Mouse (Mus musculus) forebrain, embryonic 16.5 days (tissue): ENCODE measurements around the gene Gtf2b. TPM values are rescaled to one million over a fixed set of nuclear protein-coding genes. Genes with fewer than 3 reads are reported as not detected.

Experiments used
- ATAC-seq: fragments of 200-750 bp; cut with Nextera tagmentation; 2 replicates; pipeline ENCODE4 v1.8.0; 2017; ENCODE audit warnings: mild to moderate bottlenecking, moderate library complexity
- H3K27ac ChIP-seq: fragments of 300-500 bp; sonication (generic); 2 replicates; pipeline ENCODE4 v1.5.1; 2014; ENCODE audit warnings: low read length, control low read depth
- H3K27me3 ChIP-seq: fragments of 300-500 bp; sonication (generic); replicated peaks from 2 replicates; pipeline ENCODE4 v1.6.1; 2014; ENCODE audit warnings: low read length; ENCODE audit not compliant: control insufficient read depth, insufficient read depth
- H3K36me3 ChIP-seq: fragments of 300-500 bp; sonication (generic); 2 replicates; pipeline ENCODE4 v1.6.1; 2014; ENCODE audit not compliant: control insufficient read depth, insufficient read depth
- H3K4me1 ChIP-seq: fragments of 300-500 bp; sonication (generic); replicated peaks from 2 replicates; pipeline ENCODE4 v1.6.1; 2014; ENCODE audit warnings: low read length; ENCODE audit not compliant: control insufficient read depth, insufficient read depth
- H3K4me2 ChIP-seq: fragments of 300-500 bp; sonication (generic); 2 replicates; pipeline ENCODE4 v1.6.1; 2014; ENCODE audit warnings: mild to moderate bottlenecking, low read length, control low read depth
- H3K4me3 ChIP-seq: fragments of 300-500 bp; sonication (generic); replicated peaks from 2 replicates; pipeline ENCODE4 v1.5.1; 2014; ENCODE audit warnings: mild to moderate bottlenecking, low read length, control low read depth
- H3K9ac ChIP-seq: fragments of 300-500 bp; sonication (generic); replicated peaks from 2 replicates; pipeline ENCODE4 v1.6.1; 2014; ENCODE audit warnings: low read depth, low read length, control low read depth
- H3K9me3 ChIP-seq: fragments of 300-500 bp; sonication (generic); 2 replicates; pipeline ENCODE4 v1.6.1; 2016; ENCODE audit warnings: low read length; ENCODE audit not compliant: control insufficient read depth
- WGBS: fragments of 180-500 bp; shearing (Covaris S2); extraction: QIAGEN DNeasy Blood & Tissue Kit; methylation state at CpG from one replicate; pipeline ENCODE4 v1.1.7; 2014; 5-methylcytosine and 5-hydroxymethylcytosine counted together
- polyA plus RNA-seq: library from polyadenylated mRNA; unstranded; fragments of >200 nt; fragmentation: Nextera tagmentation; extraction: Ambion mirVana; gene quantifications from 2 replicates; pipeline ENCODE4 v1.2.1, GENCODE M21; 2015

Gene Gtf2b
- polyA plus RNA-seq, 1 experiment from 2014 or later: 85.1 TPM

DNA sequence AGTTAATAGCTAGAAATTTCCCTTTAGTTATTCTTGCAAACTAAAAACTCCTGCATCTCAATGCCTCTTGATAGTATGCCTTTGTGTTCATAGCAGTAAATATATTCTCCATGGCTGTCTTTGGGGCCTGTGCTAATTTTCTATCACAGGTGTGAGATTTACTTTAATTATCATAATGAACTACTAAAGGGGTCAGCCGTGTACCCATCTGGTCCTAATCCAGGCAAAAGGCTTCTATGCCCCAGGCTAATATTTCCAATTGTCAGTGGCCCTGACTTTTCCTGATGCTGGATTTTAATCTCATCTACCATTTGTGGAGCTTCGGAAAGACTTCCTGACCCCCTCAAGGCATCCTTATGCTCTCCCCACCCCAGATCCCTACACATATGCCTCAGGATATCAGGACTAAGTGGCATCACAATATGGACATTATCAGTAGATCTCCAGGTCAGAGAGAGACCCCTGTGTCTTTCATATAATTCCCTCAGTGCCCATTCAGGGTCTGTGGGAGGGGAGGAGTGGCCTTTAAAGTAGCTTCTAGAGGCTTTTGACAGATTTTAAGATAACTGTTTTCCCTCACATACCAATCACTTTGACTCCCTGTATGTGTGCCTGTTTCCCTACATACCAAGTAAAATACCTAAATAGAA is 21.7 kb downstream of the Gtf2b start:
- H3K9ac ChIP-seq: no peak overlapping the region
- H3K36me3 ChIP-seq: peaks cover 16% of the 10 kb centered on the region
- no peaks in the 10 kb centered on the region for H3K9me3 ChIP-seq
- no peak overlapping the region for H3K27ac ChIP-seq
- H3K4me3 ChIP-seq: no peak overlapping the region
- H3K4me1 ChIP-seq: no peaks in the 10 kb centered on the region
- no peak overlapping the region for H3K4me2 ChIP-seq
- no peaks in the 10 kb centered on the region for H3K27me3 ChIP-seq
- ATAC-seq: no peak
- 69% methylated on average over 2 of the region's 2 CpGs for WGBS

DNA sequence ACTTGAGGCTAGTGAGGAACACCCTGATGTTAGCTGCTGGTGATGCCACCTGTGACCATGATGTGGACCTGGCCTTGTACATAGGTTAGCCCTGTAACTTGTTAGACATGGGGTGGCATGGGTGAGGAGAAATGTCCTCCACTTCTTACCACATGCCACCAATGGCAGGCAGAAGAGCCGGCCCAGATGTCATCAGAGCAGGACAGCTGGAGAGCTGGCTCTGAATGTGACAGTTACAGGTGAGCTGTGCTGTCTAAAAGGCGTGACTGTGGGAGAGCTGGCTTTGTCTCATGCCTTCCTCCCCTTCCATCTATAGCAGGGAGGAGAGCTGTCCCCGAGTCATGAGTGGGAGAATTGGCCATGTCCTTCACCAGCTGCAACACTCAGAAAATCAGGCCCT is 30.7 kb downstream of the Gtf2b start:
- Histone ChIP-seq H3K27me3 (no peaks in the 10 kb centered on the region), H3K36me3 (peaks cover 30% of the 10 kb centered on the region), H3K9me3 (no peaks in the 10 kb centered on the region), H3K4me2 (no peak overlapping the region), H3K27ac (no peak overlapping the region), H3K9ac (no peak overlapping the region), H3K4me1 (no peaks in the 10 kb centered on the region), H3K4me3 (no peak overlapping the region)
- ATAC-seq: no peak
- 92% methylated on average over 3 of the region's 3 CpGs for WGBS

DNA sequence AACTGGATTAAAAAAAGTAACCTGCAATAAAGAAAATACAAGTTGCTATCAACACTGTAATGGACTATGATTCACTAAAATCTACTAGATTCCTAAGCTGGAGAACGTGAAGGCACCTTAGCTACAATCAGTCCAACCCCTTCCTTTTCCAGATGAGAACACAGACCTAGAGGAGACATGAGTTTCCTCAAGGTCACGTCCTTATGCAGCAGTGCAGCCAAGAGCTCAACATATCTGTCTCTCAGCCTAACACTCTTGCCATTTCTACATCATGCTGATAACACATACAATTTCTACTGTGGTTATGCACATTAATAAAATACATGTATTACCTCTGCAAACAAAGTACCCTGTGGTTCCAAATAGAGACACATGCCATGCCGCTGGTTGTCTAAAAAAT is 46.7 kb downstream of the Gtf2b start:
- H3K4me2 ChIP-seq: no peak overlapping the region
- no peaks in the 10 kb centered on the region for H3K27me3 ChIP-seq
- H3K9ac ChIP-seq: no peak overlapping the region
- ATAC-seq: no peak
- H3K36me3 ChIP-seq: peaks cover 15% of the 10 kb centered on the region
- H3K4me3 ChIP-seq: no peak overlapping the region
- H3K9me3 ChIP-seq: no peaks in the 10 kb centered on the region
- no peak overlapping the region for H3K27ac ChIP-seq
- H3K4me1 ChIP-seq: no peaks in the 10 kb centered on the region; the same call in 1 of the 2 replicates
- 92% methylated on average over 3 of the region's 3 CpGs for WGBS

DNA sequence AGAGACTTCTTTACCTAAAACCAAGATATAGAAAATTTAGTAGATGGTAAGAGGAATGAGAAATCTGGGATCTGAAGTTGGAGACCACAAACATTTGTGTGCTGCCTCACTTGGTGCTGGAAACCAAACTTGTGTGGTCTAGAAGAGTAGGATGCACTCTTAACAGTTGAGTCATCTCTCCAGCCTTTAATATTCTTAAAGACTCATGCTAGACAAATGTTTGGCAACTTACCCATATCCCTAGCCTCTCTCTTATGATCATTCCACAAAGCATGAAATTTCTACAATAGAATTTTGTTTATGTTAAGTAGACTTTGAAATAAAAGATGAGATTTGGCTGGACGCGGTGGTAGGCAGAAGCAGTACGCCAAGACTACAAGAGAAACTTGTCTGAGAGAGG is 52.7 kb downstream of the Gtf2b start:
- no peak overlapping the region for H3K9ac ChIP-seq
- no peaks in the 10 kb centered on the region for H3K27me3 ChIP-seq
- no peak overlapping the region for H3K4me2 ChIP-seq
- no peak overlapping the region for H3K4me3 ChIP-seq
- H3K9me3 ChIP-seq: no peaks in the 10 kb centered on the region
- ATAC-seq: no peak
- WGBS: 95% methylated on average over 3 of the region's 3 CpGs
- H3K27ac ChIP-seq: no peak overlapping the region
- no peaks in the 10 kb centered on the region; the same call in 1 of the 2 replicates for H3K4me1 ChIP-seq
- peaks cover 3% of the 10 kb centered on the region for H3K36me3 ChIP-seq

- H3K9ac ChIP-seq: no peak overlapping the region
- peaks cover 11% of the 10 kb centered on the region for H3K36me3 ChIP-seq
- H3K9me3 ChIP-seq: no peaks in the 10 kb centered on the region
- ATAC-seq: no peak
- WGBS: 93% methylated on average over 1 of the region's 1 CpGs
- no peak overlapping the region for H3K27ac ChIP-seq
- H3K4me3 ChIP-seq: no peak overlapping the region
- H3K4me1 ChIP-seq: no peaks in the 10 kb centered on the region
- no peaks in the 10 kb centered on the region for H3K27me3 ChIP-seq
- no peak overlapping the region for H3K4me2 ChIP-seq
Observed at GRCm38 (mm10) chr3:142823606-142824005, 58.8 kb downstream of the Gtf2b start.

- ATAC-seq: no peak
- no peaks in the 10 kb centered on the region for H3K27me3 ChIP-seq
Observed at GRCm38 (mm10) chr3:142826449-142827146, 61.8 kb downstream of the Gtf2b start.

GRCm38 (mm10) chr3:142832910-142833309 is 68.1 kb downstream of the Gtf2b start:
- Histone ChIP-seq H3K27me3 (no peaks in the 10 kb centered on the region), H3K4me2 (no peak overlapping the region), H3K27ac (no peak overlapping the region), H3K9ac (no peak overlapping the region), H3K9me3 (no peaks in the 10 kb centered on the region), H3K4me1 (no peaks in the 10 kb centered on the region; the same call in 1 of the 2 replicates), H3K36me3 (peaks cover 10% of the 10 kb centered on the region), H3K4me3 (no peak overlapping the region)
- WGBS: 92% methylated on average over 3 of the region's 3 CpGs
- ATAC-seq: no peak

More at GRCm38 (mm10) chr3:142826449-142827146, 61.8 kb downstream of the Gtf2b start:
- Histone ChIP-seq H3K27ac (no peak overlapping the region), H3K4me3 (no peak overlapping the region), H3K4me2 (no peak overlapping the region), H3K9ac (no peak overlapping the region), H3K4me1 (no peaks in the 10 kb centered on the region), H3K36me3 (peaks cover 10% of the 10 kb centered on the region), H3K9me3 (no peaks in the 10 kb centered on the region)
- WGBS: 93% methylated on average over 4 of the region's 4 CpGs

Other genes with a start within 250 kb of the Gtf2b start
- gene Gbp7, start 234.7 kb upstream of the Gtf2b start, polyA plus RNA-seq: 1.4 TPM in 2 replicates
- gene Gbp3, start 205.0 kb upstream of the Gtf2b start, polyA plus RNA-seq: 0.60 and 0.99 TPM in 2 replicates
- gene Gbp2b, start 170.2 kb upstream of the Gtf2b start, polyA plus RNA-seq: not detected in 2 replicates
- gene Gbp2, start 144.4 kb upstream of the Gtf2b start, polyA plus RNA-seq: 0.42 and 0.58 TPM in 2 replicates
- 4.3 and 4.6 TPM in 2 replicates for gene Kyat3, start 64.0 kb upstream of the Gtf2b start, polyA plus RNA-seq
- 25.0 and 29.3 TPM in 2 replicates for gene Pkn2, start 117.0 kb downstream of the Gtf2b start, polyA plus RNA-seq